Mouse (Mus musculus) limb, embryonic 14.5 days (tissue): ENCODE measurements around the gene Bnipl. TPM values are rescaled to one million over a fixed set of nuclear protein-coding genes. Genes with fewer than 3 reads are reported as not detected.
"Not testable (repeated sequence)": the region's sequence is repeated elsewhere in the genome, so short reads cannot be mapped to it uniquely, and the experiment has no call there.

Source experiments
- ATAC-seq: fragments of 200-750 bp; cut with Nextera tagmentation; 2 replicates; pipeline ENCODE4 v1.8.0; 2017; ENCODE audit warnings: low read depth, moderate number of reproducible peaks, moderate TSS enrichment; ENCODE audit not compliant: low FRiP score
- DNase-seq: peaks from one replicate; pipeline ENCODE4 v3.0.0-alpha.2; 2015; ENCODE audit warnings: low spot score
- H3K27ac ChIP-seq: fragments of 300-500 bp; sonication (generic); replicated peaks from 2 replicates; pipeline ENCODE4 v1.5.1; 2014; ENCODE audit warnings: low read depth, mild to moderate bottlenecking, low read length, moderate library complexity, mixed read lengths
- H3K27me3 ChIP-seq: fragments of 300-500 bp; sonication (generic); 2 replicates; pipeline ENCODE4 v1.6.1; 2014; ENCODE audit warnings: low read length, mixed read lengths; ENCODE audit not compliant: control insufficient read depth, insufficient read depth
- H3K36me3 ChIP-seq: fragments of 300-500 bp; sonication (generic); 2 replicates; pipeline ENCODE4 v1.6.1; 2014; ENCODE audit warnings: mild to moderate bottlenecking, low read length, moderate library complexity, mixed read lengths; ENCODE audit not compliant: control insufficient read depth, insufficient read depth
- H3K4me1 ChIP-seq: fragments of 300-500 bp; sonication (generic); 2 replicates; pipeline ENCODE4 v1.6.1; 2014; ENCODE audit warnings: antibody characterized with exemption, low read length, mixed read lengths; ENCODE audit not compliant: control insufficient read depth, insufficient read depth
- H3K4me2 ChIP-seq: fragments of 300-500 bp; sonication (generic); replicated peaks from 2 replicates; pipeline ENCODE4 v1.6.1; 2014; ENCODE audit warnings: low read depth, mild to moderate bottlenecking, low read length, moderate library complexity; ENCODE audit not compliant: severe bottlenecking
- H3K4me3 ChIP-seq: fragments of 300-500 bp; sonication (generic); replicated peaks from 2 replicates; pipeline ENCODE4 v1.5.1; 2014; ENCODE audit warnings: low read length
- H3K9ac ChIP-seq: fragments of 300-500 bp; sonication (generic); 2 replicates; pipeline ENCODE4 v1.6.1; 2014; ENCODE audit warnings: mild to moderate bottlenecking, low read depth, low read length, moderate library complexity; ENCODE audit not compliant: severe bottlenecking
- H3K9me3 ChIP-seq: fragments of 300-500 bp; sonication (generic); 2 replicates; pipeline ENCODE4 v1.6.1; 2016; ENCODE audit warnings: low read length; ENCODE audit not compliant: control insufficient read depth
- POLR2A ChIP-seq: fragments of 200-500 bp; IDR thresholded peaks from 2 replicates; pipeline ENCODE4 v1.8.0; 2012; ENCODE audit warnings: inconsistent platforms, mild to moderate bottlenecking, moderate library complexity, borderline replicate concordance; ENCODE audit not compliant: insufficient read depth, insufficient read length; ENCODE audit errors: extremely low read depth
- WGBS: fragments of 180-500 bp; shearing (Covaris S2); extraction: QIAGEN DNeasy Blood & Tissue Kit; methylation state at CpG from one replicate; pipeline ENCODE4 v1.1.7; 2014; 5-methylcytosine and 5-hydroxymethylcytosine counted together
- polyA plus RNA-seq, 2 experiments: library from polyadenylated mRNA; depleted of rRNA in 1 of 2; stranded (reverse) in 1 of 2; unstranded in 1 of 2; fragments of >200 nt; fragmentation: Nextera tagmentation in 1 of 2; extraction: Ambion mirVana in 1 of 2; gene quantifications; 2 replicates each; pipeline versions ENCODE4 v1.2.1 to v1.2.3; 2012 to 2014

The Bnipl gene
- polyA plus RNA-seq, 2 experiments, result 12.0 to 13.3 TPM

DNA sequence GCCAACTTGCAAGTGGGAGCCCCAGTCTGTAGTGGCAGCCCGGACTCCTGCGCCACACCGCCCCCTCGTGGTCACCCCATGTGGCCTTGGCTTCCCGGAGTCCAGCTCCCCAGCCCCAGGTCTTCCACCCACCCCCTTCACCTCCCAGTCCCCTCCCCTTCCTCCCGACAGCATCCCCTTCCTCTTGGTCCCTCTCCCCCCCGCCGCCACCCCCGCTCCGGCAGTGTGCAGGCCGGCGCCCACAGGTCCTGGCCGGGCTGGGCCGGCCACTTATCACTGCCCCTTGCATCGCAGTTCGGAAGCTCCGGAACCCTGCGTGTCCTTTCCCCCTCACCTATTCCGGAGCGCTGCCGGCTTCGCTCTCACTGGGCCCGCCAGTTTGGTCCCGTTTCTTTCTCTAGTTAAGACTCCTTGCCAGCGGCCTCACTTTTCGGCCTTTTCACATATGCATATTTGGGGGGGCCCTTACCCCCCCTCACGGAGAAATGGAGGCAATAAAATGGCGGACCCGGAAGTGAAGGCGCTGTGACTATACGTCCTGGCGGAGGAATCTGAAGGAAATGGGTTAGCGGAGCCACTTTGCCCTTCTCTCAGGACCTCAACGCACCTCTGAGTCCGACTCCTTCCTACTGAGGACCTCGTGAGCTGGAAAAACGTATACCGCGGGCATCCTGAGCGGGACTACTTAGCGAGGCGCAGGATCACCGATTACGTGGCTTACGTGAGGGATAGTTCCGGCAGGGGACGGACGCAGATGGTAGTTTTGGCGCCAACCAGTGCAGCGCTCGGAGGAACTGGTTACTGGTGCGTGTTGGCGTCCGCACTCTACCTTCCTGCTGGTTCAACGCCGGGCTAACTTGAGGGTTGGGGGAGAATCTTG lies 33.5 kb downstream of the Bnipl start, which contains the start of gene Gabpb2:
TSS of gene Gabpb2 (minus strand) at position 662 of the 880 bp plus-strand sequence.
- ATAC-seq (peak; percentile 90), DNase-seq (peak; percentile 94)
- Histone ChIP-seq H3K36me3 (peaks cover 44% of the 10 kb centered on the region), H3K9me3 (no peaks in the 10 kb centered on the region), H3K27me3 (no peaks in the 10 kb centered on the region), H3K4me2 (peak within 1 kb of the TSS; percentile 56), H3K9ac (peak within 1 kb of the TSS; percentile 93), H3K4me1 (peaks cover 12% of the 10 kb centered on the region), H3K4me3 (peak within 1 kb of the TSS; percentile 82), H3K27ac (peak within 1 kb of the TSS; percentile 100)
- WGBS, result under 1% methylated on average over 55 of the region's 56 CpGs
- TF ChIP-seq POLR2A, result peak; percentile 55; the same call in 1 of the 2 replicates

GRCm38 (mm10) chr3:95216655-95217254 lies 34.2 kb downstream of the Bnipl start:
- peaks cover 12% of the 10 kb centered on the region for H3K4me1 ChIP-seq
- DNase-seq (no peak), ATAC-seq (peak; percentile 35)
- peak overlapping the region; percentile 56 for H3K4me2 ChIP-seq
- H3K4me3 ChIP-seq, result peak overlapping the region; percentile 82
- H3K27ac ChIP-seq, result peak overlapping the region; percentile 100
- peaks cover 50% of the 10 kb centered on the region for H3K36me3 ChIP-seq
- 12% methylated on average over 4 of the region's 4 CpGs for WGBS
- H3K9me3 ChIP-seq, result no peaks in the 10 kb centered on the region
- H3K27me3 ChIP-seq, result no peaks in the 10 kb centered on the region
- TF ChIP-seq POLR2A, result no peak
- peak overlapping the region; percentile 93 for H3K9ac ChIP-seq

GRCm38 (mm10) chr3:95213609-95213975 lies 37.4 kb downstream of the Bnipl start:
- H3K27ac ChIP-seq, result no peak overlapping the region
- H3K4me3 ChIP-seq, result no peak overlapping the region
- ATAC-seq (no peak), DNase-seq (no peak)
- WGBS, result 95% methylated on average over 1 of the region's 1 CpGs
- no peaks in the 10 kb centered on the region for H3K27me3 ChIP-seq
- H3K4me2 ChIP-seq, result no peak overlapping the region
- no peaks in the 10 kb centered on the region for H3K9me3 ChIP-seq
- H3K36me3 ChIP-seq, result peaks cover 38% of the 10 kb centered on the region
- H3K4me1 ChIP-seq, result peaks cover 12% of the 10 kb centered on the region
- no peak overlapping the region for H3K9ac ChIP-seq
- no peak for TF ChIP-seq POLR2A

DNA sequence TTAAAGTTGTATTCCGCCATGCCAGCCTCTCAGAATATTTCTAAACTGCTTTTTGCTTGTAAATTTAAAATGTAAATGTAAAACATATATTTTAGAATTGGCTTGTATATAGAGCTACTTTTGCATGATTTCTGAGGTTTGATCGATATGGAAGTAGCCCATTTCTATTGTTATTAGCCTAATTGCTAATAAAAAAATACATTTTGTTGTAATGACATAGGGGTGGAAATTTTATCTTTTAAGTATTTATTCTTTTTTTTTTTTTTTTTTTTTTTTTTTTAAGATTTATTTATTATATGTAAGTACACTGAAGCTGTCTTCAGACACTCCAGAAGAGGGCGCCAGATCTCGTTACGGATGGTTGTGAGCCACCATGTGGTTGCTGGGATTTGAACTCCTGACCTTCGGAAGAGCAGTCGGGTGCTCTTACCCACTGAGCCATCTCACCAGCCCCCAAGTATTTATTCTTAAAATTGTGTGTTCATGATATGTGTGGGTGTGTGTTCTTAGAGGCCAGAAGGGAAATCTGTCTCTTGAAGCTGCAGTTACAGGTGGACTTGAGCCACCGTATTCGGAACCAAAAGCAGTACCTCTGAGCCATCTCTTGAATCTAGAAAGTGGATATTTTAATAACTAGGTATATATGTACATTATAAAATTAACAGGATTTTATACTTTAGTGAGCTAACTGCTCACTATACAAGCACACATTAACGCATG lies 37.9 kb downstream of the Bnipl start:
- H3K9ac ChIP-seq, H3K4me2 ChIP-seq, H3K27ac ChIP-seq, H3K4me1 ChIP-seq, H3K27me3 ChIP-seq, ATAC-seq, DNase-seq, H3K9me3 ChIP-seq, H3K4me3 ChIP-seq: not testable (repeated sequence)
- peaks cover 42% of the 10 kb centered on the region for H3K36me3 ChIP-seq
- WGBS, result 95% methylated on average over 7 of the region's 10 CpGs

GRCm38 (mm10) chr3:95210585-95210984 lies 40.4 kb downstream of the Bnipl start:
- Histone ChIP-seq H3K9me3 (no peaks in the 10 kb centered on the region), H3K9ac (no peak overlapping the region), H3K36me3 (peaks cover 58% of the 10 kb centered on the region), H3K27ac (no peak overlapping the region), H3K4me2 (no peak overlapping the region), H3K27me3 (no peaks in the 10 kb centered on the region), H3K4me1 (no peaks in the 10 kb centered on the region), H3K4me3 (no peak overlapping the region)
- DNase-seq (no peak), ATAC-seq (no peak)
- 89% methylated on average over 2 of the region's 2 CpGs for WGBS
- TF ChIP-seq POLR2A, result no peak
